Mouse (Mus musculus): ENCODE results near the gene Rgs16. TPM values are rescaled to one million over a fixed set of nuclear protein-coding genes. Genes with fewer than 3 reads are reported as not detected.

Rgs16 gene
- polyA plus RNA-seq, 1 experiment from 2014 or later, result 5.8 TPM

DNA sequence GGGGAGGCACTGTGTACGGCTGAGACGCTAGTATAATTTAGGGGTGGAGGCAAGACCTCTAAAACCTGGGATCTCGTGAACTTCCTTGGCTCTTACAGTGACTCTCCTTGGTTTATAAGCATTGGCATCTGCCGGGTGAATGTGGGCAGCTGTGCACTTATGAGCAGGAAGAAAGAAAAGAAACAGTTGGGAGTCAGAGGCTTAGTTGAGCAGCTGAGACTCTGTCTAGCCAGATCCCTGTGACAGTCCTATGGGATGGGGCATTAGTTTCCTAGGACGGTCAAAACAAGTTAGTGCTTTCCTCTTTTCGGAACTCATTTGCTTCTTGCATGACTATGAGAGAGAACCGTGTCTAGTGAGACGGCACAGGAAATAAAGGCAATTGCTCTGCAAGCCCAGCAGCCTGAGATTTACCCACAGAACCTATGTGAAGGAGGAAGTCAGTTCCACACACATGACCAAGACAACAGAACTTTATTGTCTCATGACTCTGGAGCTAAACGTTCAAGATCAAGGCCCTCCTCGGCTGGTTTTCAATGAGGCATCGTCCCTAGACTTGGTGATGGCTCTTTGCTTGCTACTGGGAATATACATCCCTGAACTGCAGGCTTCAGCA is 39.6 kb upstream of the Rgs16 start:
- Histone ChIP-seq H3K9ac (replicated peaks; ENCODE audit: low read depth, low read length) (no peak overlapping the region), H3K27me3 (ENCODE audit: control insufficient read depth, insufficient read depth, low read length) (no peaks in the 10 kb centered on the region), H3K9me3 (ENCODE audit: control insufficient read depth, low read length) (no peaks in the 10 kb centered on the region), H3K36me3 (ENCODE audit: control insufficient read depth, insufficient read depth, low read length) (no peaks in the 10 kb centered on the region), H3K27ac (ENCODE audit: low read depth, low read length) (no peak overlapping the region), H3K4me2 (ENCODE audit: low read depth, low read length) (no peak overlapping the region), H3K4me1 (ENCODE audit: control insufficient read depth, insufficient read depth, low read length) (peaks cover 9% of the 10 kb centered on the region; the same call in 1 of the 2 replicates), H3K4me3 (ENCODE audit: low read depth, low read length) (no peak overlapping the region)
- 81% methylated on average over 11 of the region's 11 CpGs for WGBS
- no peak for ATAC-seq (ENCODE audit: low read depth)

DNA sequence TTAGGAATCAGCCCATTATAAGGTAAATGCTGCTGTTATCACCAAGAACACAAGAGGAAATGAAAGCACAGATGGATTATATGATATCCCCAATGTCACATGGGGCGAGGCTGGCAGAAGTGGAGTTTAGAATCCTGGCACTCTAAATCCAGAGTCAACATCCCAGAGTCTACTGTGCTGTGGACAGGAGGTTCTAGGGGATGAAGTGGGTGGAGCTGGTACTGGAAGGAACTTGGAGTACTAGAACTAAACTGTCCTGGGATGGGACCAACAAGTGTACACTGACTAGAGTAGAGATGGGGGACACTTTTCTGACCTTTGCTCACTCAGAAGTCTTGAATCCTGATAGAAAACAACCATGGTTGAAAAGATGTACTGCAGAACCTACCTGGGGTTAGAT is 38.7 kb upstream of the Rgs16 start:
- peaks cover 9% of the 10 kb centered on the region; the same call in 1 of the 2 replicates for H3K4me1 ChIP-seq (ENCODE audit: control insufficient read depth, insufficient read depth, low read length)
- no peak for ATAC-seq (ENCODE audit: low read depth)
- no peaks in the 10 kb centered on the region for H3K9me3 ChIP-seq (ENCODE audit: control insufficient read depth, low read length)
- no peak overlapping the region for H3K9ac ChIP-seq (replicated peaks; ENCODE audit: low read depth, low read length)
- H3K36me3 ChIP-seq (ENCODE audit: control insufficient read depth, insufficient read depth, low read length), result no peaks in the 10 kb centered on the region
- WGBS, result 92% methylated on average over 1 of the region's 1 CpGs
- H3K27me3 ChIP-seq (ENCODE audit: control insufficient read depth, insufficient read depth, low read length), result no peaks in the 10 kb centered on the region
- H3K4me3 ChIP-seq (ENCODE audit: low read depth, low read length), result no peak overlapping the region
- H3K27ac ChIP-seq (ENCODE audit: low read depth, low read length), result no peak overlapping the region
- H3K4me2 ChIP-seq (ENCODE audit: low read depth, low read length), result no peak overlapping the region

DNA sequence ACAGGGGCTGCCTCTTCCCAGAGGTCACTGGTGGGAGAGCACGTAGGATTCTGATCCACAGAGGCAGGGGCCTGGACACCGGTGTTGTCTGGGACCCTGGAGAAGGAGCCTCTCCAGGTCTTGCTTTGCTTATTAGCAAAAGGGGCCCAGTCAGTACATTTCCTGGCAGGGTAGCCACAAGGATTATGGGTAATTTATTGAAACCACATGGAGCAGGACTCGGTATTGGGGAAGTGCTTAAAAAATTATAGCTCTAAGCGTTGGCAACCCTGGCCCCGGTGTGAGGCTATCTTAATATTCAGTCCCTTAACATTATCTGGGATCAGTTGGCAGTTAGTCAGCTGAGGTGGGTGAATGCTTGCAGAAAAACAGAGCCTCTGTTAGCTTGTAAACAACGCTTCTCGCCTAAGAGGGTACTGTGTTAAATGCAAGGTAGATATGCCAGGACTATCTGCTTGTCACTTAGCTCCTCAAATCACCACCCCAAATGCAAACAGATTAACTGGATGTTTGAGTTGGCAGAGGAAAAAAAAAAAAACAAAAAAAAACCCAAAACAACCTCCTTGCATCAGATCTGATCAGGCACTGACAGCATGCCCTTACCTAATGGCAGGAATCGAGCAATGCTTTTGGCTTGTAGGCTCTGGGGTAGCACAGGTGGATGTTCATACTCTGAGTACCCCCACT is 37.8 kb upstream of the Rgs16 start:
- Histone ChIP-seq H3K27me3 (ENCODE audit: control insufficient read depth, insufficient read depth, low read length) (no peaks in the 10 kb centered on the region), H3K36me3 (ENCODE audit: control insufficient read depth, insufficient read depth, low read length) (no peaks in the 10 kb centered on the region), H3K27ac (ENCODE audit: low read depth, low read length) (no peak overlapping the region), H3K9ac (replicated peaks; ENCODE audit: low read depth, low read length) (no peak overlapping the region), H3K9me3 (ENCODE audit: control insufficient read depth, low read length) (no peaks in the 10 kb centered on the region), H3K4me3 (ENCODE audit: low read depth, low read length) (no peak overlapping the region), H3K4me1 (ENCODE audit: control insufficient read depth, insufficient read depth, low read length) (peaks cover 9% of the 10 kb centered on the region; the same call in 1 of the 2 replicates), H3K4me2 (ENCODE audit: low read depth, low read length) (no peak overlapping the region)
- ATAC-seq (ENCODE audit: low read depth), result no peak
- WGBS, result 78% methylated on average over 8 of the region's 8 CpGs

DNA sequence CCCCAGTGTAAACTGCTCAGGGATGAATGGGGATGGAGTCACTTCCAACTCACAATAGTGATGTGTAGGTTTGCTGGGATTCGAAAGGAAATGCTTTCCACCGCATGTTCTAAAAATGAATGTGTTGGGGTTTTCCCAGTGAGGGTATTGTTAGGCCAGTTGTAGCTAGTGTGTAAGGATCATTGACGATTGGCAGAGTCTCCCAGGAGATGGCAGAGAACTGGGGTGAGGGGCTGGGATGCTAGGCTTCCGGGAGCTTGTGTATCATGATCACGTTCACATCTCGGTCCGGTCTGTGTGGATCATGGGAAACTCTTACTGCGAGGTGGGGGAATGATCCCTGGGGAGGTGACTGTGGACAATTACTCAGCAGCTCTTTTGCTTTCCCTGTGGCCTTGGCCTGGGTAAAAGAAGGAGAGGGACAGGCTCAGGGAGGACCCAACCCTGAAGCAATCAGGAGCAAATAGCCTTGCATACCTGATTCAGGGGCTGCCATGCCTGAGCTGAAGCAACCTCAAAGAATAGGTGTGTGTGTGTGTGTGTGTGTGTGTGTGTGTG is 37.2 kb upstream of the Rgs16 start:
- WGBS, result 41% methylated on average over 8 of the region's 8 CpGs
- Histone ChIP-seq H3K9ac (replicated peaks; ENCODE audit: low read depth, low read length) (no peak overlapping the region), H3K4me1 (ENCODE audit: control insufficient read depth, insufficient read depth, low read length) (peaks cover 6% of the 10 kb centered on the region; the same call in 1 of the 2 replicates), H3K4me3 (ENCODE audit: low read depth, low read length) (no peak overlapping the region), H3K4me2 (ENCODE audit: low read depth, low read length) (no peak overlapping the region), H3K27ac (ENCODE audit: low read depth, low read length) (no peak overlapping the region), H3K9me3 (ENCODE audit: control insufficient read depth, low read length) (no peaks in the 10 kb centered on the region), H3K27me3 (ENCODE audit: control insufficient read depth, insufficient read depth, low read length) (no peaks in the 10 kb centered on the region), H3K36me3 (ENCODE audit: control insufficient read depth, insufficient read depth, low read length) (no peaks in the 10 kb centered on the region)
- ATAC-seq (ENCODE audit: low read depth), result 0 out of 2 replicates have a peak, but pooled peaks have one; percentile 22

DNA sequence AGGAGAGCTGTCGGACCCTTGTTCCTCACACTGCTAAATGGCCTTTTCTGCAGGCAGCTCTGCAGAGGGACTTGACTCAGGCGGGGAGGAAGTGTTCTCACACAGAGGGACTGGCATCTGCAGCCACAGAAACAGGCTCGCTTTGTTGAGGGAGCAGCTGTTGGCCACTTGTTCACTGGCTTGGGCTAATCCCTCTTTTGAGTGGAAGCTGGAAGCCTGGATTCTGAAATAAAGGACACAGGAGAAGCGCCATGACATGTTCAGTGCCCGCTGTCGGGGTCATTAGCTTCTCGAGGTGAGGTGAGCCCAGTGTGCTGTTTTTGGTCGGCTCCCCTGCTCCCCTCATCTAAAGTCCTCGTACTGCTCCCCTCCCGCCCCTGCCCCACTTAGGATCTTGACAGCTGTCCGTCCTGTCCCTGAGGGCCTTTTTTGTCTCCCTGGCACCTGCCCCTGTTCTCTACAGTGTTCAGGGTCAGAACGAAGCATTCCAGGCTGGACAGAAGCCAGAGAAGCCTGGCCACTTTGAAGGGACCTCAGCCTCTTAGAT is 36.6 kb upstream of the Rgs16 start:
- Histone ChIP-seq H3K9me3 (ENCODE audit: control insufficient read depth, low read length) (no peaks in the 10 kb centered on the region), H3K4me1 (ENCODE audit: control insufficient read depth, insufficient read depth, low read length) (peaks cover 6% of the 10 kb centered on the region; the same call in 1 of the 2 replicates), H3K27ac (ENCODE audit: low read depth, low read length) (no peak overlapping the region), H3K9ac (replicated peaks; ENCODE audit: low read depth, low read length) (no peak overlapping the region), H3K36me3 (ENCODE audit: control insufficient read depth, insufficient read depth, low read length) (no peaks in the 10 kb centered on the region), H3K4me3 (ENCODE audit: low read depth, low read length) (no peak overlapping the region), H3K4me2 (ENCODE audit: low read depth, low read length) (peak overlapping the region; percentile 6; the same call in 1 of the 2 replicates), H3K27me3 (ENCODE audit: control insufficient read depth, insufficient read depth, low read length) (no peaks in the 10 kb centered on the region)
- WGBS, result 6% methylated on average over 12 of the region's 12 CpGs
- ATAC-seq (ENCODE audit: low read depth), result peak; percentile 66

DNA sequence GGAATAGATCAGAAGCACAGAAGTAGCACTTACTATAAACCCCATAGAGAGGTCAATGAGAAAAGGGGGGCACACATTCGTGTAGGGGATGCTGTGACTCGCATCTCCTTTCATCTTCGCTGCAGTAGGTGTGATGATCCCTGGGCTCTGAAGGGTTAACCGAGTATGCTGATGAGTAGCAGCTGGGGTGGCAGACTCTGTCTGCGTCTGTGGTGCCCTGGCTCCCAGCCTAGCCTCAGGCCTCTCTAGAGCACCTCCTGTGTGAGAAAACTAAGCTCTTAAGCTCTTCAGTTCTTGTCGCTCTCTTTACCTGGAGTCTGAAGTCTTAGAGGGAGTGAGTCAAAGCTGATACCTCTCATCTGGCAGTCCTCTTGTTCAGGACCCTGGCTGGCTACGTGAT is 36.0 kb upstream of the Rgs16 start:
- Histone ChIP-seq H3K36me3 (ENCODE audit: control insufficient read depth, insufficient read depth, low read length) (no peaks in the 10 kb centered on the region), H3K9ac (replicated peaks; ENCODE audit: low read depth, low read length) (no peak overlapping the region), H3K4me1 (ENCODE audit: control insufficient read depth, insufficient read depth, low read length) (peaks cover 6% of the 10 kb centered on the region; the same call in 1 of the 2 replicates), H3K27me3 (ENCODE audit: control insufficient read depth, insufficient read depth, low read length) (no peaks in the 10 kb centered on the region), H3K4me2 (ENCODE audit: low read depth, low read length) (no peak overlapping the region), H3K9me3 (ENCODE audit: control insufficient read depth, low read length) (no peaks in the 10 kb centered on the region), H3K27ac (ENCODE audit: low read depth, low read length) (no peak overlapping the region), H3K4me3 (ENCODE audit: low read depth, low read length) (no peak overlapping the region)
- 15% methylated on average over 7 of the region's 7 CpGs for WGBS
- peak; percentile 45; the same call in 1 of the 2 replicates for ATAC-seq (ENCODE audit: low read depth)

DNA sequence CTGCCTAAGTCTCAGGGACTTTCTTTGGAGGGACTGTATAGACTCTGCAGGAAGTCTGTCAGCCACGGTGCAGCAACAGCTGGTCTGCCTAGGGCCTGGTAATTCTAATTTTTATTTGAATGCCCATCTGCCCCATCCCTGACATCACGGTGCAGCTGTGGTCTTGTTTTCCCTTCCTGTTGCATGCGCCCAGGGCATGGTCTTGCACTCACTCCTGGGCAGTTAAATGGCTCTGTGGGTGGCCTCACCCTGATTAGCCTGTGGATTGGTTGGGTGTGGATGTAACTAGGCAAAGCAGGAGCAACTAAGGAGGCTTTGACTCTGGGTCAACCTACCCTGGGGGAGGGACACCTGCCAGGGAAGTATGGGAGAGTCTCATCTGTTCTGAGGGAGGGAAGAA is 35.2 kb upstream of the Rgs16 start:
- H3K9ac ChIP-seq (replicated peaks; ENCODE audit: low read depth, low read length), result no peak overlapping the region
- 18% methylated on average over 3 of the region's 3 CpGs for WGBS
- no peak for ATAC-seq (ENCODE audit: low read depth)

DNA sequence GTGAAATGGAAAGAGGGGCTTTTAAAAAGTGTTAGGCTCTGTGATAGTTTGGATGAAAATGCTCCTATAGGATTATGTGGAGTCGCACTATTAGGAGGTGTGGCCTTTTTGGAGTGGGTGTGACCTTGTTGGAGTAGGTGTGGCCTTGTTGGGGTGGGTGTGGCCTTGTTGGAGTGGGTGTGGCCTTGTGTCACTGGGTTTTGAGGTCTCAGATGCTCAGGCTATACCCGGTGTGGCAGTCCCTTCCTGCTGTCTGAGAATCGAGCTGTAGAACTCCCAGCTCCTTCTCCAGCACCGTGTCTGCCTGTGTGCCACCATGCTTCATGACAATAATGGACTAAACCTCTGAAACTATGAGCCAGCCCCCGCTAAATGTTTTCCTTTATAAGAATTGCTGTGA is 31.5 kb upstream of the Rgs16 start:
- Histone ChIP-seq H3K9ac (replicated peaks; ENCODE audit: low read depth, low read length) (no peak overlapping the region), H3K36me3 (ENCODE audit: control insufficient read depth, insufficient read depth, low read length) (no peaks in the 10 kb centered on the region), H3K4me2 (ENCODE audit: low read depth, low read length) (no peak overlapping the region), H3K9me3 (ENCODE audit: control insufficient read depth, low read length) (no peaks in the 10 kb centered on the region), H3K4me3 (ENCODE audit: low read depth, low read length) (no peak overlapping the region), H3K27me3 (ENCODE audit: control insufficient read depth, insufficient read depth, low read length) (no peaks in the 10 kb centered on the region), H3K4me1 (ENCODE audit: control insufficient read depth, insufficient read depth, low read length) (peaks cover 3% of the 10 kb centered on the region; the same call in 1 of the 2 replicates), H3K27ac (ENCODE audit: low read depth, low read length) (no peak overlapping the region)
- WGBS, result 92% methylated on average over 5 of the region's 5 CpGs
- no peak for ATAC-seq (ENCODE audit: low read depth)

More for the DNA sequence above, 35.2 kb upstream of the Rgs16 start:
- Histone ChIP-seq H3K9me3 (ENCODE audit: control insufficient read depth, low read length) (no peaks in the 10 kb centered on the region), H3K4me1 (ENCODE audit: control insufficient read depth, insufficient read depth, low read length) (peaks cover 6% of the 10 kb centered on the region; the same call in 1 of the 2 replicates), H3K36me3 (ENCODE audit: control insufficient read depth, insufficient read depth, low read length) (no peaks in the 10 kb centered on the region), H3K27me3 (ENCODE audit: control insufficient read depth, insufficient read depth, low read length) (no peaks in the 10 kb centered on the region), H3K4me3 (ENCODE audit: low read depth, low read length) (no peak overlapping the region), H3K27ac (ENCODE audit: low read depth, low read length) (no peak overlapping the region), H3K4me2 (ENCODE audit: low read depth, low read length) (no peak overlapping the region)

DNA sequence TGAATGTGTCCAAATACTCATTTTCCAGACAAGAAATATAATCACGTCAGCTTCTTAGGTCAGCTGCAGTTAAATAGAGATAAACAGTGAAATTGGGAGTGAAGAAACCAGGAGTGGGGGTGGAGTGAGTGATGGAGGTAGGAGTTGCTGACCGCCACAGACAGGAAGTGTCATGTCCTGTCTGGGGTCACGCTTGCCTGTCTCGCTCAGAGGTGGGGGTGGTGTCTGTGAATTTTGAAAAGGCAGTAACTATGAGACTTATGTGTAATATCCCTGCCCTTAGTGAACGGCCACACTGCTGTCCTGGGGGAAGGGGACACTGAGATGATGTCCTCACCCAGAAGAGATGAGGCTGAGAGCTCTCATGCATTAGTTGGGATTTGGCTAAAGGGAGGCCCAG is 30.7 kb upstream of the Rgs16 start:
- H3K9ac ChIP-seq (replicated peaks; ENCODE audit: low read depth, low read length), result no peak overlapping the region
- ATAC-seq (ENCODE audit: low read depth), result no peak
- H3K27ac ChIP-seq (ENCODE audit: low read depth, low read length), result no peak overlapping the region
- WGBS, result 81% methylated on average over 5 of the region's 5 CpGs
- no peak overlapping the region for H3K4me3 ChIP-seq (ENCODE audit: low read depth, low read length)
- no peaks in the 10 kb centered on the region for H3K9me3 ChIP-seq (ENCODE audit: control insufficient read depth, low read length)
- H3K36me3 ChIP-seq (ENCODE audit: control insufficient read depth, insufficient read depth, low read length), result no peaks in the 10 kb centered on the region
- H3K4me1 ChIP-seq (ENCODE audit: control insufficient read depth, insufficient read depth, low read length), result no peaks in the 10 kb centered on the region
- H3K27me3 ChIP-seq (ENCODE audit: control insufficient read depth, insufficient read depth, low read length), result no peaks in the 10 kb centered on the region
- no peak overlapping the region for H3K4me2 ChIP-seq (ENCODE audit: low read depth, low read length)
